In the genomic region with DNA sequence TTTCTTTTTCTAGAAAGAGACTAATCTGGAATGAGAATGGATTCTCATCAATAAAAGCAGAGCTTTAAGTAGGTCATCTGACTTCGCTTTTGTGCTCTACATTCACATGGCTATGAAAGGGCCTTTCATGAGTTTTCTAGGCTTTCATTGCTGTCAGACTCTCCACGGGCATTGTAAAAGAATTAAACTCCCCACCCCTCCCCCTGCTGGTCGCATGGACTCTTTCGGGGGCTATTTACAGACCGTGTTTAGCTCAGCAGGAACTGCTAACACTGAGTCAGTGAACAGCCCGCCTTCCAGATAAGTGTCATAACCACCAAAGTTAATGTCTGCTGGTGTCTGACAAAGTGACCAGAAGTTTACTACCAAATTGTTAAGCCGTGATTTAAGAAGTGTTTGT, we compare ENCODE assay signal across 8 mouse cellular contexts. TPM values are rescaled to one million over a fixed set of nuclear protein-coding genes. Genes with fewer than 3 reads are reported as not detected.
A peak's percentile ranks its signal among the peaks of the same experiment; 100 is the strongest.
DNase-seq lines count a peak whose midpoint lies in the region; ATAC-seq and TF ChIP-seq lines count a peak whose summit lies in the region.

No protein-coding gene starts in this region.

- ATAC-seq in heart, embryonic 11.5 days (replicated peaks; ENCODE audit: insufficient number of reproducible peaks, low FRiP score, low TSS enrichment): no peak
- peak; percentile 85 for ATAC-seq in hindbrain, postnatal 0 days
- no peak for ATAC-seq in liver, postnatal 0 days
- peak; percentile 66 for ATAC-seq in neural tube, embryonic 15.5 days (ENCODE audit: low FRiP score)

- peak; percentile 96 for DNase-seq in heart, adult 11 months
- DNase-seq in gastrocnemius, adult 8-10 months (ENCODE audit: low spot score in 2 of 2): peak; percentile 18 to 27
- DNase-seq in hindbrain, postnatal 0 days (ENCODE audit: low spot score): peak; percentile 80
- peak; percentile 28 for DNase-seq in liver, postnatal 0 days
- no peak for DNase-seq in kidney, adult 8-10 months

- H3K4me2 ChIP-seq in heart, embryonic 11.5 days: no peak overlapping the region
- H3K4me2 ChIP-seq in hindbrain, postnatal 0 days (ENCODE audit: low read depth, low read length): no peak overlapping the region
- no peak overlapping the region for H3K4me2 ChIP-seq in liver, postnatal 0 days (ENCODE audit: low read depth, low read length)
- H3K4me2 ChIP-seq in neural tube, embryonic 15.5 days: no peak overlapping the region

- no peak for TF ChIP-seq POLR2A in cortical plate, adult 2 months (IDR thresholded peaks at IDR 0.05; ENCODE audit: extremely low read depth, insufficient read depth, low read length)

- H3K27me3 ChIP-seq in heart, embryonic 11.5 days (ENCODE audit: control insufficient read depth, insufficient read depth, low read length): no peaks in the 10 kb centered on the region
- no peaks in the 10 kb centered on the region for H3K27me3 ChIP-seq in hindbrain, postnatal 0 days (ENCODE audit: insufficient read depth, low read length)
- no peaks in the 10 kb centered on the region for H3K27me3 ChIP-seq in liver, postnatal 0 days (ENCODE audit: insufficient read depth, low read length)
- no peaks in the 10 kb centered on the region for H3K27me3 ChIP-seq in neural tube, embryonic 15.5 days (replicated peaks)

- WGBS in heart, embryonic 11.5 days (ENCODE audit: insufficient replicate concordance): 34% methylated on average over 7 of the region's 7 CpGs
- 7% methylated on average over 7 of the region's 7 CpGs for WGBS in hindbrain, postnatal 0 days
- 25% methylated on average over 7 of the region's 7 CpGs for WGBS in liver, postnatal 0 days (ENCODE audit: insufficient replicate concordance)
- 7% methylated on average over 7 of the region's 7 CpGs for WGBS in neural tube, embryonic 15.5 days

- TF ChIP-seq CTCF in cortical plate, adult 2 months (IDR thresholded peaks at IDR 0.05; ENCODE audit: extremely low read depth, insufficient read depth, low read length): no peak
- peak; percentile 28; the same call in 1 of the 2 replicates for TF ChIP-seq CTCF in hindbrain, postnatal 0 days (IDR thresholded peaks at IDR 0.05; ENCODE audit: low read depth)
- peak; percentile 31; the same call in 1 of the 2 replicates for TF ChIP-seq CTCF in liver, postnatal 0 days (IDR thresholded peaks at IDR 0.05; ENCODE audit: low read depth)

- H3K9ac ChIP-seq in heart, embryonic 11.5 days (ENCODE audit: low read depth, low read length): no peak overlapping the region
- no peak overlapping the region for H3K9ac ChIP-seq in hindbrain, postnatal 0 days (replicated peaks; ENCODE audit: low read length)
- no peak overlapping the region for H3K9ac ChIP-seq in liver, postnatal 0 days (replicated peaks)
- no peak overlapping the region for H3K9ac ChIP-seq in neural tube, embryonic 15.5 days (replicated peaks)

- H3K9me3 ChIP-seq in heart, embryonic 11.5 days (replicated peaks; ENCODE audit: control insufficient read depth, low read length): no peaks in the 10 kb centered on the region
- H3K9me3 ChIP-seq in hindbrain, postnatal 0 days (ENCODE audit: low read length): no peaks in the 10 kb centered on the region
- no peaks in the 10 kb centered on the region for H3K9me3 ChIP-seq in liver, postnatal 0 days (ENCODE audit: low read length)
- H3K9me3 ChIP-seq in neural tube, embryonic 15.5 days (replicated peaks): no peaks in the 10 kb centered on the region

- no peak overlapping the region for H3K4me3 ChIP-seq in heart, embryonic 11.5 days (ENCODE audit: low read depth, low read length)
- no peak overlapping the region for H3K4me3 ChIP-seq in cortical plate, adult 2 months (ENCODE audit: insufficient read depth, low read length)
- H3K4me3 ChIP-seq in hindbrain, postnatal 0 days (ENCODE audit: low read length): no peak overlapping the region
- H3K4me3 ChIP-seq in liver, postnatal 0 days (ENCODE audit: low read depth, low read length): no peak overlapping the region
- H3K4me3 ChIP-seq in neural tube, embryonic 15.5 days (replicated peaks): no peak overlapping the region

- H3K27ac ChIP-seq in heart, embryonic 11.5 days (ENCODE audit: low read depth, low read length): no peak overlapping the region
- 0 out of 2 replicates have a peak overlapping the region, but pooled peaks have one; percentile 50 for H3K27ac ChIP-seq in cortical plate, adult 2 months (ENCODE audit: insufficient read depth, low read length)
- peak overlapping the region; percentile 72 for H3K27ac ChIP-seq in hindbrain, postnatal 0 days
- H3K27ac ChIP-seq in liver, postnatal 0 days (ENCODE audit: low read depth): no peak overlapping the region
- H3K27ac ChIP-seq in neural tube, embryonic 15.5 days (replicated peaks): peak overlapping the region; percentile 70

- peaks cover 12% of the 10 kb centered on the region; the same call in 1 of the 2 replicates for H3K4me1 ChIP-seq in heart, embryonic 11.5 days (ENCODE audit: control insufficient read depth, insufficient read depth, low read length)
- H3K4me1 ChIP-seq in cortical plate, adult 2 months (ENCODE audit: control insufficient read depth, insufficient read depth, low read length): peaks cover 7% of the 10 kb centered on the region
- H3K4me1 ChIP-seq in hindbrain, postnatal 0 days (ENCODE audit: insufficient read depth, low read length): peaks cover 3% of the 10 kb centered on the region
- H3K4me1 ChIP-seq in liver, postnatal 0 days (ENCODE audit: insufficient read depth): peaks cover 15% of the 10 kb centered on the region
- peaks cover 22% of the 10 kb centered on the region for H3K4me1 ChIP-seq in neural tube, embryonic 15.5 days

- no peak for TF ChIP-seq EP300 in liver, postnatal 0 days (IDR thresholded peaks at IDR 0.05; ENCODE audit: low read depth)

- H3K36me3 ChIP-seq in heart, embryonic 11.5 days (ENCODE audit: control insufficient read depth, insufficient read depth, low read length): no peaks in the 10 kb centered on the region
- H3K36me3 ChIP-seq in hindbrain, postnatal 0 days (ENCODE audit: insufficient read depth, low read length): no peaks in the 10 kb centered on the region
- no peaks in the 10 kb centered on the region for H3K36me3 ChIP-seq in liver, postnatal 0 days (replicated peaks; ENCODE audit: insufficient read depth, low read length)
- no peaks in the 10 kb centered on the region for H3K36me3 ChIP-seq in neural tube, embryonic 15.5 days

RNA-seq across cellular contexts. Expression of gene Ptpra, which starts 41.5 kb away (rescaled TPM):
- 72.9 and 79.7 TPM in 2 replicates for polyA plus RNA-seq in heart, embryonic 11.5 days (2014; fragmentation: Nextera tagmentation; extraction: Ambion mirVana)
- 156 and 166 TPM in 2 replicates for polyA plus RNA-seq in cortical plate, adult 2 months (2012; rRNA removed)
- total RNA-seq in gastrocnemius, adult 8-10 months (2022): 10 to 100 TPM; 12.2 to 18.8 (median 14.5) TPM
- 96.7 and 105 TPM in 2 replicates for total RNA-seq in hindbrain, postnatal 0 days (2014; rRNA removed)
- polyA plus RNA-seq in hindbrain, postnatal 0 days (2015; fragmentation: Nextera tagmentation; extraction: Ambion mirVana): 143 and 145 TPM in 2 replicates
- polyA plus RNA-seq in liver, postnatal 0 days (2015; fragmentation: Nextera tagmentation; extraction: Ambion mirVana): 18.4 and 18.7 TPM in 2 replicates
- 123 and 129 TPM in 2 replicates for polyA plus RNA-seq in neural tube, embryonic 15.5 days (2015; fragmentation: Nextera tagmentation; extraction: Ambion mirVana)

Comparison
In these comparisons a context has a peak if more than half of its experiments do, and no peak if none do; other contexts are left out.
1. DNase-seq: peak in heart, adult 11 months (single experiment), gastrocnemius, adult 8-10 months (2 of 2), hindbrain, postnatal 0 days (single experiment) and liver, postnatal 0 days (single experiment); none in kidney, adult 8-10 months (0 of 2).
2. ATAC-seq: peak in hindbrain, postnatal 0 days (single experiment) and neural tube, embryonic 15.5 days (single experiment); none in heart, embryonic 11.5 days (single experiment) and liver, postnatal 0 days (single experiment).
3. H3K27ac ChIP-seq: peak in cortical plate, adult 2 months (single experiment), hindbrain, postnatal 0 days (single experiment) and neural tube, embryonic 15.5 days (single experiment); none in heart, embryonic 11.5 days (single experiment) and liver, postnatal 0 days (single experiment).